Mouse (Mus musculus) ES-Bruce4 (cell line): ENCODE results near the gene 1700016H13Rik.

Experiments used
- CTCF ChIP-seq: IDR thresholded peaks from one replicate; pipeline ENCODE4 v1.8.1; 2011; ENCODE audit warnings: low read depth, low read length
- EP300 ChIP-seq: IDR thresholded peaks from 2 replicates; pipeline ENCODE4 v1.6.1; 2011; ENCODE audit warnings: low read depth, low read length; ENCODE audit not compliant: insufficient read depth

GRCm38 (mm10) chr5:103654780-103655179 lies 1.0 kb downstream of the 1700016H13Rik start:
- TF ChIP-seq CTCF (no peak), EP300 (no peak)
